Mouse (Mus musculus) midbrain, embryonic 15.5 days (tissue): Measurements from ENCODE around the gene Defb26. TPM values are rescaled to one million over a fixed set of nuclear protein-coding genes. Genes with fewer than 3 reads are reported as not detected.

Experiments
- ATAC-seq: fragments of 200-750 bp; cut with Nextera tagmentation; replicated peaks from 2 replicates; pipeline ENCODE4 v1.8.0; 2017; ENCODE audit warnings: moderate TSS enrichment
- H3K27ac ChIP-seq: fragments of 300-500 bp; sonication (generic); 2 replicates; pipeline ENCODE4 v1.5.1; 2015; ENCODE audit warnings: mild to moderate bottlenecking, inconsistent platforms
- H3K27me3 ChIP-seq: fragments of 300-500 bp; sonication (generic); replicated peaks from 2 replicates; pipeline ENCODE4 v1.6.1; 2015; ENCODE audit warnings: inconsistent platforms
- H3K36me3 ChIP-seq: fragments of 300-500 bp; sonication (generic); replicated peaks from 2 replicates; pipeline ENCODE4 v1.6.1; 2015; ENCODE audit warnings: inconsistent platforms
- H3K4me1 ChIP-seq: fragments of 300-500 bp; sonication (generic); 2 replicates; pipeline ENCODE4 v1.6.1; 2015; ENCODE audit warnings: inconsistent platforms
- H3K4me2 ChIP-seq: fragments of 300-500 bp; sonication (generic); 2 replicates; pipeline ENCODE4 v1.6.1; 2015; ENCODE audit warnings: inconsistent platforms, mild to moderate bottlenecking, moderate library complexity
- H3K4me3 ChIP-seq: fragments of 300-500 bp; sonication (generic); 2 replicates; pipeline ENCODE4 v1.5.1; 2015; ENCODE audit warnings: mild to moderate bottlenecking, inconsistent platforms
- H3K9ac ChIP-seq: fragments of 300-500 bp; sonication (generic); 2 replicates; pipeline ENCODE4 v1.6.1; 2015; ENCODE audit warnings: mild to moderate bottlenecking, inconsistent platforms
- H3K9me3 ChIP-seq: fragments of 300-500 bp; sonication (generic); 2 replicates; pipeline ENCODE4 v1.6.1; 2016; ENCODE audit warnings: inconsistent platforms
- WGBS: fragments of 180-500 bp; shearing (Covaris S2); methylation state at CpG from one replicate; pipeline ENCODE4 v1.1.7; 2015; ENCODE audit warnings: mixed read lengths; 5-methylcytosine and 5-hydroxymethylcytosine counted together
- polyA plus RNA-seq: library from polyadenylated mRNA; unstranded; fragments of >200 nt; fragmentation: Nextera tagmentation; extraction: Ambion mirVana; gene quantifications from 2 replicates; pipeline ENCODE4 v1.2.1, GENCODE M21; 2015

The Defb26 gene
- polyA plus RNA-seq, 1 experiment from 2014 or later: not detected

- 75% methylated on average over 7 of the region's 7 CpGs for WGBS
- Histone ChIP-seq H3K4me3 (no peak overlapping the region), H3K27me3 (no peaks in the 10 kb centered on the region), H3K9me3 (no peaks in the 10 kb centered on the region), H3K9ac (no peak overlapping the region), H3K4me1 (no peaks in the 10 kb centered on the region), H3K27ac (no peak overlapping the region), H3K4me2 (no peak overlapping the region), H3K36me3 (no peaks in the 10 kb centered on the region)
- no peak for ATAC-seq
Observed at GRCm38 (mm10) chr2:152500204-152500862, 11.2 kb downstream of the Defb26 start.

DNA sequence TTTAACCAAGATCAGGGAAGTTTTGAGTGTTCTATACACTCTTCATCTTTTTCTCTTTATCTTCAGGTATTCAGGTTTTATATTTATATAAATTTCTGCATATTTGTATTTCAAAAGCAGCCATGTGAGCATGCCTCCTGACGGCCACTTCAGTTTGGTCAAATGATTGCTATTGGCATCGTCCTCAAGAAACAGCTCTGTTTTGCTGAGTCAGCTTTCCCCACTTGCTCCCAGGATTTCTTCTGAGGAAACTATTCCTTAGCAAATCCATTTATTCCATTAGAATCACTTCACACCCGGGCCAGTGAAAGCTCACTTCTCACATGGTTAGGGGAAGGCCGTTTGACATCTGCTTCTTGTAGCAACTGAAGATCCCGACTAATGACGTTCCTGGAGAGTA, 13.5 kb downstream of the Defb26 start:
- no peak overlapping the region for H3K4me3 ChIP-seq
- no peak overlapping the region for H3K4me2 ChIP-seq
- no peaks in the 10 kb centered on the region for H3K4me1 ChIP-seq
- WGBS: 76% methylated on average over 6 of the region's 6 CpGs
- no peak for ATAC-seq
- H3K9ac ChIP-seq: no peak overlapping the region
- no peaks in the 10 kb centered on the region for H3K27me3 ChIP-seq
- H3K27ac ChIP-seq: no peak overlapping the region
- H3K36me3 ChIP-seq: no peaks in the 10 kb centered on the region
- no peaks in the 10 kb centered on the region for H3K9me3 ChIP-seq

GRCm38 (mm10) chr2:152493151-152493550, 18.3 kb downstream of the Defb26 start:
- Histone ChIP-seq H3K36me3 (no peaks in the 10 kb centered on the region), H3K4me1 (no peaks in the 10 kb centered on the region), H3K27me3 (no peaks in the 10 kb centered on the region), H3K4me3 (no peak overlapping the region), H3K27ac (no peak overlapping the region), H3K9ac (no peak overlapping the region), H3K9me3 (no peaks in the 10 kb centered on the region), H3K4me2 (no peak overlapping the region)
- WGBS: 75% methylated on average over 6 of the region's 6 CpGs
- ATAC-seq: no peak

GRCm38 (mm10) chr2:152490038-152490437, 21.5 kb downstream of the Defb26 start, which contains the start of gene Defb22:
TSS of gene Defb22 (minus strand) at chr2:152490138.
- no peaks in the 10 kb centered on the region for H3K9me3 ChIP-seq
- H3K4me3 ChIP-seq: no peak within 1 kb of the TSS
- H3K9ac ChIP-seq: no peak within 1 kb of the TSS
- no peak within 1 kb of the TSS for H3K27ac ChIP-seq
- no peak for ATAC-seq
- H3K27me3 ChIP-seq: no peaks in the 10 kb centered on the region
- no peak within 1 kb of the TSS for H3K4me2 ChIP-seq
- H3K4me1 ChIP-seq: no peaks in the 10 kb centered on the region
- no peaks in the 10 kb centered on the region for H3K36me3 ChIP-seq

GRCm38 (mm10) chr2:152487024-152487423, 24.5 kb downstream of the Defb26 start:
- H3K9ac ChIP-seq: no peak overlapping the region
- no peaks in the 10 kb centered on the region for H3K4me1 ChIP-seq
- H3K36me3 ChIP-seq: no peaks in the 10 kb centered on the region
- no peaks in the 10 kb centered on the region for H3K9me3 ChIP-seq
- H3K27me3 ChIP-seq: no peaks in the 10 kb centered on the region
- no peak overlapping the region for H3K4me2 ChIP-seq
- WGBS: 72% methylated on average over 2 of the region's 2 CpGs
- no peak overlapping the region for H3K27ac ChIP-seq
- no peak overlapping the region for H3K4me3 ChIP-seq
- no peak for ATAC-seq

- H3K27me3 ChIP-seq: no peaks in the 10 kb centered on the region
- no peaks in the 10 kb centered on the region for H3K36me3 ChIP-seq
- H3K9ac ChIP-seq: no peak overlapping the region
- H3K4me2 ChIP-seq: no peak overlapping the region
- no peak overlapping the region for H3K27ac ChIP-seq
- H3K4me3 ChIP-seq: no peak overlapping the region
- WGBS: 90% methylated on average over 7 of the region's 7 CpGs
- no peaks in the 10 kb centered on the region for H3K4me1 ChIP-seq
- no peak for ATAC-seq
- no peaks in the 10 kb centered on the region for H3K9me3 ChIP-seq
Observed at GRCm38 (mm10) chr2:152481726-152482125, 29.8 kb downstream of the Defb26 start.

- WGBS: 90% methylated on average over 3 of the region's 3 CpGs
- Histone ChIP-seq H3K27me3 (no peaks in the 10 kb centered on the region), H3K4me1 (no peaks in the 10 kb centered on the region), H3K4me2 (no peak overlapping the region), H3K9me3 (no peaks in the 10 kb centered on the region), H3K36me3 (no peaks in the 10 kb centered on the region), H3K27ac (no peak overlapping the region), H3K4me3 (no peak overlapping the region), H3K9ac (no peak overlapping the region)
- ATAC-seq: no peak
Observed at GRCm38 (mm10) chr2:152480881-152481280, 30.6 kb downstream of the Defb26 start.

GRCm38 (mm10) chr2:152476763-152477162, 34.7 kb downstream of the Defb26 start, which contains the start of gene Defb20:
TSS of gene Defb20 (plus strand) at chr2:152477063.
- no peak for ATAC-seq
- no peaks in the 10 kb centered on the region for H3K27me3 ChIP-seq
- no peaks in the 10 kb centered on the region for H3K4me1 ChIP-seq
- no peak within 1 kb of the TSS for H3K4me3 ChIP-seq
- 54% methylated on average over 2 of the region's 2 CpGs for WGBS
- H3K27ac ChIP-seq: no peak within 1 kb of the TSS
- no peak within 1 kb of the TSS for H3K4me2 ChIP-seq
- H3K9ac ChIP-seq: no peak within 1 kb of the TSS
- H3K36me3 ChIP-seq: no peaks in the 10 kb centered on the region
- no peaks in the 10 kb centered on the region for H3K9me3 ChIP-seq

DNA sequence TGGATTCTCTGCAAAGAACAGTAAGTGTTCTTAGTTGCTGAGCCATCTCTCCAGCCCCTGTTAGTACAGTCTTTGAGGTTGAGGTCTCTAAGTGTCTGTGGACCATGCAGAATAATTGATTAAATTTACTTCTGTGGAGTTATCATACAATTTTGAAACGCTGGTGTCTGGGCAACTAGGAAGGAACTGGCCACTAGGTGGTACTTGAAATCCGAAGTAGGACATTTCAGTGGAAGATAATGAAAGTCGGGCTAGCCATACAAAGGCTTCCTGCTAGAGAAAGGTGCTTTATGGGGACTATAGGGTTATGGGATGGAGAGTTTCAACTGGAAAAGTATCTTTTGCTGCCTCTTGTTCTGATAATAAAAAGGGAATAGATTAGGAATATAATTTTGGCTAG, 39.1 kb downstream of the Defb26 start:
- Histone ChIP-seq H3K9me3 (no peaks in the 10 kb centered on the region), H3K27ac (no peak overlapping the region), H3K36me3 (no peaks in the 10 kb centered on the region), H3K9ac (no peak overlapping the region), H3K4me1 (no peaks in the 10 kb centered on the region), H3K4me2 (no peak overlapping the region), H3K4me3 (no peak overlapping the region), H3K27me3 (no peaks in the 10 kb centered on the region)
- 24% methylated on average over 3 of the region's 3 CpGs for WGBS
- ATAC-seq: no peak

- H3K27ac ChIP-seq: no peak overlapping the region
- no peaks in the 10 kb centered on the region for H3K4me1 ChIP-seq
- WGBS: 32% methylated on average over 7 of the region's 7 CpGs
- no peaks in the 10 kb centered on the region for H3K36me3 ChIP-seq
- no peak for ATAC-seq
- H3K4me3 ChIP-seq: no peak overlapping the region
- no peaks in the 10 kb centered on the region for H3K9me3 ChIP-seq
- H3K9ac ChIP-seq: no peak overlapping the region
- no peak overlapping the region for H3K4me2 ChIP-seq
- H3K27me3 ChIP-seq: no peaks in the 10 kb centered on the region
Observed at GRCm38 (mm10) chr2:152470973-152471372, 40.5 kb downstream of the Defb26 start.

- ATAC-seq: no peak
- H3K4me3 ChIP-seq: no peak within 1 kb of the TSS
- H3K36me3 ChIP-seq: no peaks in the 10 kb centered on the region
- H3K9ac ChIP-seq: no peak within 1 kb of the TSS
- H3K9me3 ChIP-seq: no peaks in the 10 kb centered on the region
- WGBS: 91% methylated on average over 3 of the region's 3 CpGs
- no peaks in the 10 kb centered on the region for H3K4me1 ChIP-seq
- H3K4me2 ChIP-seq: no peak within 1 kb of the TSS
- H3K27me3 ChIP-seq: no peaks in the 10 kb centered on the region
- no peak within 1 kb of the TSS for H3K27ac ChIP-seq
Observed at GRCm38 (mm10) chr2:152464570-152465150, 46.8 kb downstream of the Defb26 start, which contains the start of gene Defb23. TSS of gene Defb23 (minus strand) at chr2:152464620.

GRCm38 (mm10) chr2:152459241-152459640, 52.3 kb downstream of the Defb26 start:
- Histone ChIP-seq H3K9me3 (no peaks in the 10 kb centered on the region), H3K9ac (no peak overlapping the region), H3K4me1 (no peaks in the 10 kb centered on the region), H3K4me2 (no peak overlapping the region), H3K4me3 (no peak overlapping the region), H3K36me3 (no peaks in the 10 kb centered on the region), H3K27ac (no peak overlapping the region), H3K27me3 (no peaks in the 10 kb centered on the region)
- ATAC-seq: no peak
- 71% methylated on average over 13 of the region's 13 CpGs for WGBS
